Mouse (Mus musculus) spleen, adult 2 months (tissue): ENCODE measurements around the gene Scn3b.

ENCODE experiments used
- CTCF ChIP-seq: fragments of 200-500 bp; IDR thresholded peaks from 2 replicates; pipeline ENCODE4 v1.5.1; 2011; ENCODE audit warnings: mild to moderate bottlenecking, inconsistent platforms; ENCODE audit not compliant: insufficient read depth, insufficient read length, insufficient replicate concordance; ENCODE audit errors: extremely low read depth
- POLR2A ChIP-seq: fragments of 200-500 bp; IDR thresholded peaks from 2 replicates; pipeline ENCODE4 v1.6.1; 2011; ENCODE audit warnings: low read depth, low read length, inconsistent platforms

- TF ChIP-seq CTCF (no peak), POLR2A (no peak)
Observed at GRCm38 (mm10) chr9:40332731-40333648, 64.0 kb downstream of the Scn3b start.
